Mouse (Mus musculus) cerebellum, postnatal 36 days (tissue): ENCODE data around the gene Trh.

ENCODE experiments used
- DNase-seq, 2 experiments: peaks; one replicate each; pipeline ENCODE4 v3.0.0; 2021 to 2022; ENCODE audit warnings: mixed read lengths in 2 of 2

Trh gene

DNA sequence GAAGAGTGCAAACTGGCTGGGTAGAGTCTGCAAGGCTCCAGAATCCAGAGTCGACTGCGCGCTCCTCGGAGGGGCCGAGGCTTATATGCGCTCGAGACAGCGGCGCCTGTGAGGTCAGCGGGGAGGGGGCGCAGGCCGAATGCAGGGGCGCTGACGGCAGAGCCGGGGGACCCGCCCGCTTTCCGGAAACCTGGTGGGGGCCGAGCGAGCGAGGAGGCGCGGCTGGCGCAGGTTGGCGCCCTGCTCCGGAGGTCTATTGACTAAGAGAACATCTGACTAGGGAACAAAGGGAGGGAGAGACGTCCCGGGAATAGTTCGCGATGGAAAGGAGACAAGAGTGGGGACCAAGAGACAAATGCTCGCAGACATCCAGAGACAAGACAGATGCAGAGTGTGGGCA is at the start of gene Trh:
TSS of gene Trh (minus strand) at position 60 of the 400 bp plus-strand sequence.
- DNase-seq = no peak

DNA sequence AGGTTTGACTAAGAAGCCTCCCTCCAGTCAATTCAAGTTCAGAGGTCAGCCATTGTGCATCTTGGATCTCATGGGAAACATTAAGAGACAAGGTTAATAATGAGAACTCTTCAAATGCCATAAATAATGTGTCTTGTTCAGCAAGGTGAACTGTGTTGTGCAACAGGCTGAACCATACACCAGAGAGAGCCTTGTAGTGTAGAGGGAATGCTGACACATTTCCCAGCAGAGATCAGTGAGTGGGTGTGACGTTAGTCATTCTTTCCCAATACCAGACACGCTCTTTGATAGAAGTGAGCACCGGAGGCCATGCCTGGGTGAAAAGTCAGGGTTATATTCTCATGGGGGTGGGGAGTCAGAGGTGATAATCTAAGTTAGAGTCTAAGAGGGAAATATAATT is 46.4 kb upstream of the Trh start:
- DNase-seq = no peak

DNA sequence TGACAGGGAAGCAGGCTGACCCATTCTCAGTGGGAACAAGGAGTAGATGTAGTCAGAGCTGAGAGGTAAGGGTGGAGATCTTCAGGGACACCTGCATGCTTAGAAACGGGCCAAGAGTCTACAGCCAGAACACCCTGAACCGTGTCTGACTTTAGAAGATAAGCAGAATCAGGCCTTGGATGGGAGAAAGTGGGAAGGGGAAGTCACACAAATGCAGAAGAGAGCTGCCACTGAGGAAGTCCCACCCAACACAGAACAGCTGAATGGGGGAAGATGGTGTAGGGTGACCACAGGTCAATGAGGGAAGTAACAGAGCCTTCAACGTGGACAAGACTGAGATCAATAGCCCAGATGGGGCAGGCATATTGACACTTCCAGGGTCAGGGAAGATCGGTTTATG is 42.4 kb upstream of the Trh start:
- DNase-seq = no peak

GRCm38 (mm10) chr6:92286258-92286888 is 41.9 kb upstream of the Trh start:
- peak; percentile 57 to 65 for DNase-seq

DNA sequence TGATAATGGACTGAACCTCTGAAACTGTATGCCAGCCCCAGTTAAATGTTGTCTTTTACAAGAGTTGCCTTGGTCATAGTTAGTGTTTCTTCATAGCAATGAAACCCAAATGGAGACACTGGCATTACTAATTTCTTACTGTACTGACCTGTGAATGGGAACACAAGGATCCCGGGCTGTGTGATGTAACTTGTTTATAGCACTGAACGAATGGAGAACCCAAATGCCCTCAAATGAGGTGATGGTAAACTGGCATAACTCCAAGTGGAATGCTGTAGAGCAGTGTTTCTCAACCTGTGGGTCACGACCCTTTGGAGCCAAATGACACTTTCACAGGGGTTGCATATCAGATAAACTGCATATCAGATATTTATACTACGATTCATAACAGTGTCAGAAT is 41.1 kb upstream of the Trh start:
- no peak for DNase-seq

DNA sequence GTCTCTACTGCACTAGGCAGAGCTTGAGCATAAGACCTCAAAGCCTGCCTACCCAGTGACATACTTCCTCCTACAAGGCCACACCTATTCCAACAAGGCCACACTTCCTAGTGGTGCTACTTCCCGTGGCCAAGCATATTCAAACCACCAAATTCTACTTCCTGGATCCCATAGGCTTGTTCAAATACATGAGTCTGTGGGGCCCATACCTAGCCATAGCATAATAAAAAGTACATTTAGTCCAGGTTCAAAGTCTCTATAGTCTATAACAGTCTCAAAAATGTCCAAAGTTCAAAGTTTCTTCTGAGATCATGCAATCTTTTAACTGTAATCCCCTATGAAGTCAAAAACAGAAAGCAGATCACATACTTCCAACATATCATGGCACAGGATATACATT is 32.7 kb upstream of the Trh start:
- no peak for DNase-seq

DNA sequence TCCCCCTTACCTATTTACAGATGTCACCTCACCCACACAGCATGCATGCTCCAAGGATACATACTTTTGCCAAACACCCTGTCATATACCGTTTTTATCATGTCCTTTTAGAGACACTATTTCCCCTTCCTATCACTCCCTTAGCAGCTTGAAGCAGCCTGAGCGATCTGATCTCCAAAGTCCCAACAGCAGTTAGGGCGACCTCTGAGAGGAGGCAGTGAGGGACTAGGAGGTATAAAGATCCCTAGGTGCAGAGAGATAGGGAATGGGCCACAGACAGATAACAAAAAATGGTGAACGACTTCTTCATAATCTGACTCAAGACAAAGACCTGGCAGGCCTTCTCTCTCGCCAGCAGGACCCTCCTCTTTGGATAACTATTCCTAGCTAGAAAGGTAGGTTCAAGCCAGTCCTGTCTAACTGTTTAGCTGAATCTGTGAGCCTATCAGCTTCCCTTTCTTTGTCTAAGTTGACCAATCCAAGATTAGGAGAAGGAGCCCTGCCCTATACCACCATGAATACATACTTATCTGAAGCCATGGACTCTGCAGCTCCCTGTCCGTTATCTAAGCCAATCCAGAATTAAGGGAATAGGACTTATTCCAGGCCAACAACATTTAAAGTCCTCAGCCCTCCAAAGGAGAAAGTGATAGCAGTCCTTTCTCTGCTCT is 29.3 kb upstream of the Trh start:
- DNase-seq = no peak

DNA sequence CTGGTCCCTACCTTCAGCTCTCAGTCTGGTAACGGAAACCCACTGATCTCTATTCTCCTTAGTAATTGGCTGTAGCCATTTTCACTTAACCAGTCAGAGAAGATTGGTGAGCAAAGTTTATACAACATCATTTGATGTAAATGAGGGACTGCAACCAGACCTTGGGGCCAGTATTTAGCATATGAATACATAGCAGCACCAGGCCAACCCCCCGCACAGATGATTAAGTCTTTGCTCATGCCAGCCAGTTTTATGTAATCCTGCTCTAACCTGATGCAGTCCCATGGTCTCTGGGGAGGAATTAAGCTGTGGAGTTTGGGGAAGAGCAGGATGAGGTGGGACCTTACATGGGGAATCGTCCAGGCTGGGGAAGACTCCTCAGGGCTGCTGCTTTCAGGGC is 28.2 kb upstream of the Trh start:
- DNase-seq = no peak

DNA sequence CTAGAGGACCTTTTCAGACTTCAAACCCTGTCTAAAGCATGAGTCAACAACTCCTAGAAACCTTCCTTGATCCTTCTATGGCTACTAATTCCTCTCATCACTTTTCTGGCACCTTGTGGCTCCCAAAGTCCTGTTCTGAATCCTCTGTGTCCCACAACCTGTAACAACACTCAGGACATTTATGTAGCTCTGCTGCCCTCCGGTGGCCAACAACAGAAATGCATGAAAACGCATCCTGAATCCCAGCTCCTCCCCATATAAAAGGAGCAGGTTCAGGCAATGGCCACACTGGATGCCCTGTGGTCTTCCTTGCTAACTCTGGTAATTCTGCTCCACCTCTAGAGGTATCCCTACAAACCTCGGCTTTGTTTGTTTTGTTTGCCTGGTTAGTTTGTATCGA is 24.6 kb upstream of the Trh start:
- peak; percentile 58 to 74 for DNase-seq

GRCm38 (mm10) chr6:92268001-92268400 is 23.6 kb upstream of the Trh start:
- no peak for DNase-seq

GRCm38 (mm10) chr6:92261162-92261843 is 16.9 kb upstream of the Trh start:
- DNase-seq = no peak

DNA sequence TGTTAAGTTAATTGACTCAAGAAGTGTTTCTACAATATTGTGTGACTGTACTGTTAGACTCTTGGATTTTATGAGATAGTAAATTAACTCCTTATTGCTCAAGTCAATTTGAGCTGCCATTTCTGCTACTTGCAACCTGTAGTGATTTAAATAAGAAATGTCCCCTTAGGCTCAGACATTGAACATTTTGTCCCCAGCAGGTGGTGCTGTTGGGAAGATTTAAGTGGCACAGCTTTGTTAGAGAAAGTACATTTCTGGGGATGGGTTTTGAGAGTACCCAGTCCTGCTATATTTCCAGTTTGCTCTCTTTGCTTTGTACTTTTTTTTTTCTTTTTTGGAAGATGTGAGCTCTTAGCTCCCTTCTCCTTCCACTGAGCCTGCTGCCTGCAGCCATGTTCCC is 10.9 kb upstream of the Trh start:
- DNase-seq = no peak

DNA sequence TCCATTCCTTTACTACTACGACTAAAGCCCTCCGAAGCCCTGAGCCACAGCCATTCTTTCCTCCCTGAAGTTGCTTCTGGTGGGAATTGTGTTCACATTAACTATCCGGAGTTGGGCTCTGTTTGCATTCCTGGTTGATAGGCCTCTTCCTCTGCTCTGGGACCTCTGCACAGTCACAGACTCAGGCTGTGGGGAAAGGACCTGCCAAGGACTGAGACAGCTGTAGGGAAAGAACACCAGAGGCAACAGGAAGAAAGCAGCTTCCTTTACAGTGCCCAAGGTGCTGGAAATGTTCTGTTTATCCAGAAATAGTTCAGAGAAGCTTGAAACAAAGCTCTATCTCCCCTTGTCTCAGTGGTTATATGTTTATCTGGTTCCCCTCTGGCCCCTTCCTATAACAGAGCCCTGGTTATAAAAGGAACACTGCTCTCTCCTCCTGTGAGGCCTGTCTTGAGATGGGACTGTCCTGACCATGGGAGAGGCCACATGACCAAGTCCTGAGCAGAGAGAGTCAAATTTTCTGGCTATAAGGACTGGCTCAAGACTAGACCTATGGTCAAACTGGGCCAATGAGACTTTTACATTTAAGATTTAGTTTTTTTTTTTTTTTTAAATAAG is 8.9 kb upstream of the Trh start:
- no peak for DNase-seq

DNA sequence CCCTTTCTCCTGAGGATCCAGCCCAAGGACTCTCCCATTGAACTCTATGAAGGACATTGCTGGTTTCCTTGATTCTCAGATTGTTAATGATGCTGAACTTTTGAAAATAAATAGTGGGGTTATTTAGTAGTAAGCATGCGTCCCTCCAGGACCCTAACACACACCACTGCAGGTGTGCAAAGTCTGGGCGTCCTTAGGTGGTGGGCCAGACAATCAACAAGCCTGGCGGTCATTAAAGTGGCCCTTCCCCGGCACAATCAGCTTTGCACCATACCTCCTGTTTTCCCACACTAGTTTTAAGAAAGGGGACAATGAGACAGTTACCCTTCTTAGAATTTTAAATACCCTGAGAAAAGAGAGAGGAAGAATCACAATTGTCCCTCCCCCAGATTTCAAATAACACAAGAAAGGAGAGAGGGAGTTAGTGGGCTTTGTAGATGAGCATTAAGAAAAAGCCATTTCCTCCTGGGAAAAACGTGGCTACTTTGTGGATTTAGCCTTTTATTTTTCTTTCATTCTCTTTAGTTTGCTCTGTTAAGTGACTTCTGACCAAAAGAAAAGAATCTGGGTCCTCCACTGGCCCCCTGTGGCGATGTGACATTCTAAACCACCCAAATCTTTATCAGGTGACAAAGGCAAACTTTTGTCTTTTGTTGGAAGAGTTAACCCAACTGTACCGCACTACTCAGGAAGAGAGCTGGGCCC is 2.9 kb upstream of the Trh start:
- no peak for DNase-seq

GRCm38 (mm10) chr6:92246335-92246734 is 1.9 kb upstream of the Trh start:
- no peak for DNase-seq

DNA sequence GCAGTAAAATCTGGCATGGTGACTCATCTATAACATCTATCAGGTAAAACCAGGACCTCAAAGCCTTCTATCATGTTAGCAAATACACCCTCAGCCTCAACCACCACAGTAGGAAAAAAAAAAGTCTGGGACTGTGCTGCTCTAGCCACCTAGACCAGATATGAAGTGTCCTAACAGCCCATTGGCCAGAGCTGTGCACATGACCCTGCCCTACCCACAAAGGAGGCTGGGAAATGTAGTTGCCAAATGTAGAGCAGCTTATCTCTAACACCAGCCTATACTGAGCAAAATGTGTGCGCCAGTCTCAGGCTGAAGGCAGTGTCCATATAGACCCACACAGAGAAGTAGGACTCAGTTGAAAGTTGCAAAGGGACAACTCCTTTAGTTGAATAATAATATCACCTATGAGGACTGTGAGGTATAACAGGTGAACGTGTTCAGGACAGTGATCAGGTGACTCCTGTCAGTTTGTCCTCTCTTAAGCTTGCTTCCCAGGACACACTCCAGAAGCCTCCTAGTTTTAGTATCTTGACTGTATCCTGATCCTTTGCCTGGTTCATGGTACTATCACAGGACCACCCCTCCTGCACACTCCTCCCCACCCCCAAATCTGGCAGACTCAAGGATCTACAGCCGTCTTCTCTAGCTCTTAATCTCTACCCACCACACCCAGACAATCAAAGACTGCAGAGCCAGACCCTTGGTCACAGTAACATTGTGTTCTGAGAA is 3.1 kb downstream of the Trh start:
- DNase-seq = peak; percentile 27 to 38

- no peak for DNase-seq
These were observed 9.4 kb downstream of the Trh start for GRCm38 (mm10) chr6:92235036-92235435.

GRCm38 (mm10) chr6:92231762-92232161 is 12.7 kb downstream of the Trh start:
- no peak for DNase-seq

- DNase-seq = no peak
These were observed 13.1 kb downstream of the Trh start for GRCm38 (mm10) chr6:92231356-92231755.

- DNase-seq = no peak
These were observed 14.9 kb downstream of the Trh start for GRCm38 (mm10) chr6:92229586-92229985.

- no peak for DNase-seq
These were observed 15.3 kb downstream of the Trh start for GRCm38 (mm10) chr6:92229103-92229502.

GRCm38 (mm10) chr6:92224981-92225380 is 19.5 kb downstream of the Trh start:
- no peak for DNase-seq
